Mouse (Mus musculus) cerebellum, adult 2 months (tissue): ENCODE data around the gene Slit3.

Experiments
- CTCF ChIP-seq: fragments of 200-500 bp; IDR thresholded peaks from 2 replicates; pipeline ENCODE4 v1.5.1; 2011; ENCODE audit warnings: low read depth, mild to moderate bottlenecking, control low read depth, low read length, moderate library complexity, borderline replicate concordance; ENCODE audit not compliant: insufficient read depth
- POLR2A ChIP-seq: fragments of 200-500 bp; IDR thresholded peaks from 2 replicates; pipeline ENCODE4 v1.6.1; 2011; ENCODE audit warnings: low read length, control low read depth, borderline replicate concordance; ENCODE audit not compliant: insufficient read depth

- TF ChIP-seq CTCF = no peak
- no peak for TF ChIP-seq POLR2A
Measured at GRCm38 (mm10) chr11:35707431-35707830, 586.4 kb downstream of the Slit3 start.
